Mouse (Mus musculus) liver, postnatal 0 days (tissue): ENCODE measurements around the gene Mcm8. TPM values are rescaled to one million over a fixed set of nuclear protein-coding genes. Genes with fewer than 3 reads are reported as not detected.

Experiments
- ATAC-seq: fragments of 200-750 bp; cut with Nextera tagmentation; 2 replicates; pipeline ENCODE4 v1.8.0; 2017; ENCODE audit warnings: mild to moderate bottlenecking, moderate library complexity
- DNase-seq: peaks from one replicate; pipeline ENCODE4 v3.0.0-alpha.2; 2016
- H3K27ac ChIP-seq: fragments of 300-500 bp; sonication (generic); 2 replicates; pipeline ENCODE4 v1.5.1; 2014; ENCODE audit warnings: antibody characterized with exemption, moderate library complexity, mild to moderate bottlenecking, low read depth
- H3K27me3 ChIP-seq: fragments of 300-500 bp; sonication (generic); 2 replicates; pipeline ENCODE4 v1.6.1; 2014; ENCODE audit warnings: low read length, control low read depth, mixed read lengths; ENCODE audit not compliant: insufficient read depth
- H3K36me3 ChIP-seq: fragments of 300-500 bp; sonication (generic); replicated peaks from 2 replicates; pipeline ENCODE4 v1.6.1; 2014; ENCODE audit warnings: mild to moderate bottlenecking, control low read depth, low read length, moderate library complexity, mixed read lengths; ENCODE audit not compliant: insufficient read depth
- H3K4me1 ChIP-seq: fragments of 300-500 bp; sonication (generic); 2 replicates; pipeline ENCODE4 v1.6.1; 2014; ENCODE audit warnings: antibody characterized with exemption, mild to moderate bottlenecking, control low read depth; ENCODE audit not compliant: insufficient read depth
- H3K4me2 ChIP-seq: fragments of 300-500 bp; sonication (generic); 2 replicates; pipeline ENCODE4 v1.6.1; 2014; ENCODE audit warnings: low read depth, mild to moderate bottlenecking, low read length, moderate library complexity, mixed read lengths
- H3K4me3 ChIP-seq: fragments of 300-500 bp; sonication (generic); 2 replicates; pipeline ENCODE4 v1.5.1; 2014; ENCODE audit warnings: low read depth, low read length
- H3K9ac ChIP-seq: fragments of 300-500 bp; sonication (generic); replicated peaks from 2 replicates; pipeline ENCODE4 v1.6.1; 2014; ENCODE audit warnings: mild to moderate bottlenecking, moderate library complexity
- H3K9me3 ChIP-seq: fragments of 300-500 bp; sonication (generic); 2 replicates; pipeline ENCODE4 v1.6.1; 2016; ENCODE audit warnings: mild to moderate bottlenecking, control low read depth, low read length, mixed read lengths
- CTCF ChIP-seq: sonication (generic); IDR thresholded peaks from 2 replicates; pipeline ENCODE4 v1.5.1; 2016; ENCODE audit warnings: antibody characterized with exemption, low read depth
- EP300 ChIP-seq: IDR thresholded peaks from 2 replicates; pipeline ENCODE4 v1.6.1; 2016; ENCODE audit warnings: antibody characterized with exemption, low read depth, mild to moderate bottlenecking
- WGBS: fragments of 180-500 bp; shearing (Covaris S2); extraction: QIAGEN DNeasy Blood & Tissue Kit; methylation state at CpG from one replicate; pipeline ENCODE4 v1.1.7; 2014; ENCODE audit not compliant: insufficient replicate concordance; 5-methylcytosine and 5-hydroxymethylcytosine counted together
- polyA plus RNA-seq: library from polyadenylated mRNA; unstranded; fragments of >200 nt; fragmentation: Nextera tagmentation; extraction: Ambion mirVana; gene quantifications from 2 replicates; pipeline ENCODE4 v1.2.1, GENCODE M21; 2015

The Mcm8 gene
- polyA plus RNA-seq, 1 experiment from 2014 or later: 2.9 TPM

DNA sequence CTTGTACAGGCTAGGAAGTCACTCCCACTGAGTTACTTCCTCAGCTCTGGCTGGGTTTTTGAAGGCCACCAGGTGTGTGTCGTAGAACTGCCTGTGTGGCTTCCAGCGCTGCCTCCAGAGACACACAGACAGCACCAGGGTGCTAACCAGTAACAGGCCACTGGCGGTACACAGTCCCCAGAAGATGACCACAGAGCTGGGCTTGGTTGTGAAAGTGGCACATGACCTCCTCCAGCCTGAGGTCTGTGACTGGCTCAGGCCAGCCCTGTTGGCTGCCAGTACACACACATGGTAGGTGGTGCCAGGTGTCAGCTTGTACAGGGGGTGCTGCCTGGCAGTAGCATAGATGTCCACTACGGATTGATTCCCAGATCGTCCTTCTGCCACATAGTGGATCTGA is 53.7 kb downstream of the Mcm8 start:
- WGBS: 77% methylated on average over 5 of the region's 5 CpGs
- Histone ChIP-seq H3K9me3 (no peaks in the 10 kb centered on the region), H3K4me3 (no peak overlapping the region), H3K36me3 (peaks cover 12% of the 10 kb centered on the region), H3K27me3 (no peaks in the 10 kb centered on the region), H3K4me1 (no peaks in the 10 kb centered on the region; the same call in 1 of the 2 replicates), H3K4me2 (no peak overlapping the region), H3K27ac (no peak overlapping the region), H3K9ac (no peak overlapping the region)
- TF ChIP-seq CTCF: no peak
- TF ChIP-seq EP300: no peak
- DNase-seq (no peak), ATAC-seq (peak; percentile 62)

DNA sequence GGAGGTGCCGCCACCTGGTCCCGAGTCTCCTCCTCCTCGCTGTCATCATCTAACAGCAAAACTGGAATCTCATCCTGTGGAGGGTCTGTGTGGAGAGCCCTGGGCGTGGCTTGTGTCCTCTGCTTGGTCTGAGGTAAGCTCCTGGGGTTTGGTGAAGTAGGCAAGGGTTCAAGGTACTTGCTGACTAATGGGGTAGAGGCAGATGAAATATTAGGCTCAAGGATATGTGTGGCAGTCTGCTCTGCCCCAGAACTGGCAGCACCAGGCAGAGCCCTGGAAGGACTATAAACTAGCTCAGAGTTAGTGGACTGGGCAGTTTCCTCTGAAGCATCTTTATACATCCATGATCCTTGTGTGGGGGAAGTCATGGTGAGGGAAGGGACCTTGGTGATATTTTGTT is 54.3 kb downstream of the Mcm8 start:
- ATAC-seq (no peak), DNase-seq (no peak)
- Histone ChIP-seq H3K27ac (no peak overlapping the region), H3K9ac (no peak overlapping the region), H3K27me3 (no peaks in the 10 kb centered on the region), H3K4me2 (no peak overlapping the region), H3K4me1 (no peaks in the 10 kb centered on the region; the same call in 1 of the 2 replicates), H3K36me3 (peaks cover 10% of the 10 kb centered on the region), H3K9me3 (no peaks in the 10 kb centered on the region), H3K4me3 (no peak overlapping the region)
- no peak for TF ChIP-seq EP300
- TF ChIP-seq CTCF: no peak
- 84% methylated on average over 4 of the region's 4 CpGs for WGBS

DNA sequence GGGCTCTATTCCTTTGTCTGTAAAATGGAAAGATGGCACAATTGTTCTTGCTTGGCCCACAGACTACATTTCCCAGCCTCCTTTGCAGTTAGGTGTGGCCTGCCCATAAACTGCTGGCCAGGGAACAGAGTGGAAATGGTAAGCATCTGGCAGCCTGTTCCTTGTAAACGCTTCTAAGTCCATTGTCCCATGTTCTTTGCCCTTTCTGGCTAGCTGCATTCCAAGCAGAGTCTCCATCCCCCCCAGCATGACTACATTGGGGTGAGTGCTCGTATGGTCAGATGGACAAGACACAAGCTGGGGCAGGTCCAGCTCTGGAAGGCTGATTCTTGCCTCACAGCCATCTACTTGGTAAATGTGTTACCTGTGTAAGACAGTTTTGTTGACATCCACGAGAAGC is 55.7 kb downstream of the Mcm8 start:
- no peaks in the 10 kb centered on the region for H3K36me3 ChIP-seq
- ATAC-seq (no peak), DNase-seq (no peak)
- no peak overlapping the region for H3K27ac ChIP-seq
- H3K27me3 ChIP-seq: no peaks in the 10 kb centered on the region
- no peak overlapping the region for H3K4me2 ChIP-seq
- H3K4me3 ChIP-seq: no peak overlapping the region
- no peak overlapping the region for H3K9ac ChIP-seq
- H3K9me3 ChIP-seq: no peaks in the 10 kb centered on the region
- TF ChIP-seq EP300 (no peak), CTCF (no peak)
- 63% methylated on average over 3 of the region's 3 CpGs for WGBS
- H3K4me1 ChIP-seq: no peaks in the 10 kb centered on the region; the same call in 1 of the 2 replicates

GRCm38 (mm10) chr2:132873657-132874326 is 57.9 kb downstream of the Mcm8 start:
- peak; percentile 45; the same call in 1 of the 2 replicates for ATAC-seq

DNA sequence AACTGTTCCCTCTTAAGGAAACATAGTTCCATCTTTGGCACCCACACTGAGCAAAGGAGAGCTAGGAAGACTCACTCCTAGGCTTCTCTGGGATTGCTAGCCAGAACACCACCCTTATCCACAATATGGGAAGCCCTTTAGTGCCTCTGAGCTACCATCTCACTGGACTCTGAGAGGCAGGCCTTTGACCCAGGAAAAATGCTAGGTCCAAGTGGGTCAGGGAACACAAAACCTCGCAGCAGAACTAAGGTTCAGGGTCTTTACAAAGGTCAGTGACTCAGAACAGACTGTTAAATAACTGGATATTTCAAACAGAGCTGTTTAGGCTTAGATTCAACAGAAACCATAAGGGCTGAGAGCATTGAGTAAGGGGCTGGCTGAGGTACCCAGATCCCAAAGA is 61.0 kb downstream of the Mcm8 start:
- DNase-seq (no peak), ATAC-seq (no peak)
- no peak overlapping the region for H3K4me3 ChIP-seq
- H3K4me2 ChIP-seq: no peak overlapping the region
- H3K4me1 ChIP-seq: peaks cover 6% of the 10 kb centered on the region; the same call in 1 of the 2 replicates
- 61% methylated on average over 1 of the region's 1 CpGs for WGBS
- TF ChIP-seq CTCF (no peak), EP300 (no peak)
- H3K9ac ChIP-seq: no peak overlapping the region
- no peaks in the 10 kb centered on the region for H3K36me3 ChIP-seq
- peaks cover 44% of the 10 kb centered on the region for H3K27me3 ChIP-seq
- no peak overlapping the region for H3K27ac ChIP-seq
- H3K9me3 ChIP-seq: no peaks in the 10 kb centered on the region

More at GRCm38 (mm10) chr2:132873657-132874326, 57.9 kb downstream of the Mcm8 start:
- Histone ChIP-seq H3K27ac (no peak overlapping the region), H3K9ac (no peak overlapping the region), H3K27me3 (peaks cover 15% of the 10 kb centered on the region), H3K36me3 (no peaks in the 10 kb centered on the region), H3K4me1 (no peaks in the 10 kb centered on the region; the same call in 1 of the 2 replicates), H3K4me2 (0 out of 2 replicates have a peak overlapping the region, but pooled peaks have one; percentile 13), H3K4me3 (no peak overlapping the region), H3K9me3 (no peaks in the 10 kb centered on the region)
- TF ChIP-seq CTCF (no peak), EP300 (no peak)
- 52% methylated on average over 10 of the region's 10 CpGs for WGBS
- DNase-seq: peak; percentile 29

DNA sequence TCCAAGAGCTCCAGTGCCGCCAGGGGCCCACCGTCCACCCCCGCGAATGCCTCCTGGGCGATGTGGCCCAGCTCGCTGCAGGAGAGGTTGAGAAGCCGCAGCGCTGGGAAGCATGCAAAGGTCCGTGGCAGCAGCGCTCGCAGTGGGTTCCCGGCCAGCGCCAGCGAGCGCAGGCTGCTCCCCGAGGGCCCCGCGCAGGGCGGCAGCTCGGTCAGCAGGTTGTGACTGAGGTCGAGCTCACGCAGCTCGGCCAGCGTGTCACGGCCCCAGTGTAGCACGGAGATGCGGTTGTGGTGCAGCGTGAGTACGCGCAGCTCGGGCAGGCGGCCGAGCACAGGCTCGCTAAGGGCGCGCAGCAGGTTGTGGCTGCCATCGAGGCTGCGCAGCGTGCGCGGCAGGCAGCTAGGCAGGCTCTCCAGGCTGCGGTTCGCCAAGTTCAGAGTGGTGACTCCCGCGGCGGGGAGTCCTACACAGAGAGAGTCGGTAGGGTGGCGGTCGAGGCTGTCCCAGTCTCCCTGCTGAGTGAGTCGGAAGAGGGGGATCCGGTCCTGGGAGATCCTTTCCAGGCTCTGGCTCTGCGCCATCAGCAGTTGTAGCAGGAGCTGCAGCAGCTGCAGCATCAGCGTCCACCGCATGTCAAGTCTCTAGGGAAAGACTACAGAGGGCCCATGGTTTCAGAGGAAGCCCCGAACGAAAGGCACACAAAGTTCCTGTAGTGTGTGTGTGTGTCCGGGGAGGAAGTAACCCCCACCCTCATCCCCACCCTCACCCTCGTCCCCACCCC is 63.5 kb downstream of the Mcm8 start:
- Histone ChIP-seq H3K4me3 (peak overlapping the region; percentile 41), H3K4me2 (peak overlapping the region; percentile 78), H3K9ac (peak overlapping the region; percentile 13; the same call in 1 of the 2 replicates), H3K27me3 (peaks cover 47% of the 10 kb centered on the region), H3K4me1 (peaks cover 6% of the 10 kb centered on the region; the same call in 1 of the 2 replicates), H3K9me3 (no peaks in the 10 kb centered on the region), H3K36me3 (no peaks in the 10 kb centered on the region), H3K27ac (no peak overlapping the region)
- WGBS: under 1% methylated on average over 58 of the region's 58 CpGs
- TF ChIP-seq CTCF: no peak
- ATAC-seq: peak; percentile 55
- DNase-seq: peak; percentile 47
